Mouse (Mus musculus): Measurements from ENCODE around the gene Cd300lg. TPM values are rescaled to one million over a fixed set of nuclear protein-coding genes. Genes with fewer than 3 reads are reported as not detected.

The Cd300lg gene
- polyA plus RNA-seq, 1 experiment: not detected

DNA sequence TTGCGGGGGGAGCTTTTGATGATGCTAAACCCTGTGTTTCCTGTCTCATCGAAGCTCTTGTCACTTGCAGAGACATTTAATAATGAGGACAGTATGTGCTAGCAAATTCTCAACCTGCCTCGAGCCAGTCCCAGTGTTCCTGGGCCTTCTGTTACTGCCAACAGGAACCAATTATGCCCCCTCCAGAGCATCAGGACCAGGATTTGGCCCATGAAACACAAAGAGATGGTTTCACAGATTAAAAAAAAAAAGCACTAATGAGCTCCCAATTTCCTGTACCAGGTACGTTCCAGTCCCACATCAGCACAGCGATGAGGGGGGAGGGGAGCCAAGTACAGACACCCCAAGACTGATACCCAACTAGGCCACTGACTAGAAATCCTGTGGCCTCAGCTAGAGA is 20.1 kb upstream of the Cd300lg start:
- no peak overlapping the region for H3K4me3 ChIP-seq (replicated peaks)
- H3K27me3 ChIP-seq (ENCODE audit: control insufficient read depth): peaks cover 30% of the 10 kb centered on the region
- peaks cover under 1% of the 10 kb centered on the region; the same call in 1 of the 2 replicates for H3K4me1 ChIP-seq (ENCODE audit: control insufficient read depth)
- TF ChIP-seq TAL1 (IDR thresholded peaks at IDR 0.05; ENCODE audit: low read length) (no peak), GATA1 (IDR thresholded peaks at IDR 0.05; ENCODE audit: low read length) (no peak)
- no peaks in the 10 kb centered on the region for H3K36me3 ChIP-seq (ENCODE audit: control insufficient read depth)
- H3K9me3 ChIP-seq (ENCODE audit: control insufficient read depth, low read length): no peaks in the 10 kb centered on the region; the same call in 1 of the 2 replicates

DNA sequence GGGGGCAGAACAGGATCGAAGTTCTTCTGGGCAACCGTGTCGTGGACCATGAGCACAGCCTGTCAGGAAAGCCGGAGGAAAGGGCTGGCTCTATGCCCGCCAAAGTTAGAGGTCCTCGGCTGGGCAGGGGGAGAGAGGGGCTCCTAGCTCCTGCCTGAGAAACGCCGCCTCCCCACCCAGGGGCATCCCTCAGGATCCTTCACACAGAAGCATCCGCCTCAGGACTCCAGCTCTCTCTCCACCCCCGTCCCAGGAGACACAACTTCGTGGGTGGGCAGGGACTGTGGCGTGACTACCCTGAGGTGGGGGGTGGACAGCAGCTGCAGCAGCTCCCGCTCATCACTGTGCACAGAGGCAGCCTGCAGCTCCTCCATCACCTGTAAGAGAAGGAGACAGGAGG is 17.9 kb upstream of the Cd300lg start:
- TF ChIP-seq TAL1 (IDR thresholded peaks at IDR 0.05; ENCODE audit: low read length) (no peak), GATA1 (IDR thresholded peaks at IDR 0.05; ENCODE audit: low read length) (no peak)
- H3K9me3 ChIP-seq (ENCODE audit: control insufficient read depth, low read length): no peaks in the 10 kb centered on the region; the same call in 1 of the 2 replicates
- peaks cover 8% of the 10 kb centered on the region for H3K4me1 ChIP-seq (ENCODE audit: control insufficient read depth)
- H3K4me3 ChIP-seq (replicated peaks): no peak overlapping the region
- no peaks in the 10 kb centered on the region for H3K36me3 ChIP-seq (ENCODE audit: control insufficient read depth)
- H3K27me3 ChIP-seq (ENCODE audit: control insufficient read depth): peaks cover 52% of the 10 kb centered on the region

DNA sequence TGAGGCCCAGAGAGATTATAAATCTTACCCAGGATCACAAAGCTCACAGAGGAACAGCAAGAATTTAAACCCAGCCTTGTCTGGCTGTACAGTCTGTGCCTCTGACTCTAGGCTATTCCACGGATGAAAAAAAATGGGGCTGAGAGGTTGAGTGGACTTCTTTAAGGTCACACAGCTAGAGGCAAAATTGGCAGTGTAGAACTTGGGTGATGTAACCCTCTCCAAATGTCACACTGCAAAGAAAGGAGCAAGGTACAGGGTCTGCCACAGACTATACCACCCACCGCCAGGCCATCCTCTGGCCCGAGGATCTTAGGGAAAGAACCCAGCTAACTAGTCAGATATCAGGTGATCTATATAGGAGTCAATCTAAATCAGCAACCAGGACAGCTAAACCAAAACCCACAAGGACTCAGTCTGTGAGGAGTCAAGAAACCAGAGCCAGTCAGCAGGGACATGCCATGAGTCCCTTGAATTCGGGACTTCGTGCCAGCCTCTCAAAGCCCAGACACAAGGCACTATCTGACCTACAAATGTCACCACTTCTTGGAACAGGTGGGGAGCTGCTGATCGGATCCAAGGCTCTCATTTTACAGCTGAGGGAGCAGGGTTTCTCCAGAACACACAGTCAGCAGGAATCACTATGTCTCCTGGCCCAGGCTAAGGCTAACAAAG is 17.1 kb upstream of the Cd300lg start:
- H3K27me3 ChIP-seq (ENCODE audit: control insufficient read depth): peaks cover 57% of the 10 kb centered on the region
- H3K4me1 ChIP-seq (ENCODE audit: control insufficient read depth): peaks cover 12% of the 10 kb centered on the region
- no peaks in the 10 kb centered on the region for H3K36me3 ChIP-seq (ENCODE audit: control insufficient read depth)
- H3K9me3 ChIP-seq (ENCODE audit: control insufficient read depth, low read length): no peaks in the 10 kb centered on the region; the same call in 1 of the 2 replicates
- no peak overlapping the region for H3K4me3 ChIP-seq (replicated peaks)
- TF ChIP-seq GATA1 (IDR thresholded peaks at IDR 0.05; ENCODE audit: low read length) (no peak), TAL1 (IDR thresholded peaks at IDR 0.05; ENCODE audit: low read length) (no peak)

DNA sequence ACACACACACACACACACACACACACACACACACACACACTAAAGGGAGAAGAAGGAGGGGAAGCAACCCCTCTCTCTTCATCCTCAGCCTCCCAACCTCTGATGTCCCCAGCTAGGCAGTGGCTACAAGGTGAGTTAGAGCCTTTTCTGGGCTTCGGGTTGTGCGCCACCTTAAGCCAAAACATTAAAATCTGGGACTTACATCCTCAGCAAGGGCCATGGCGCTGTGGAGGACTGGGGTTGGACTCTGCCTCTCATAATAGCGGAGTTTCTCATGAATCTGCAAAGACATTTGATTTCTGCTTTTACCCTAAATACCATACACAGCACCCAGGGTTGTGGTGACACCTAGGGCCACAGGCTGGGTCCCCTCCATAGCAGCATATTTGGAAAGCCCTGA is 16.4 kb upstream of the Cd300lg start:
- Histone ChIP-seq H3K9me3 (ENCODE audit: control insufficient read depth, low read length) (no peaks in the 10 kb centered on the region; the same call in 1 of the 2 replicates), H3K36me3 (ENCODE audit: control insufficient read depth) (no peaks in the 10 kb centered on the region), H3K4me1 (ENCODE audit: control insufficient read depth) (peaks cover 14% of the 10 kb centered on the region), H3K4me3 (replicated peaks) (no peak overlapping the region), H3K27me3 (ENCODE audit: control insufficient read depth) (peaks cover 59% of the 10 kb centered on the region)
- TF ChIP-seq GATA1 (IDR thresholded peaks at IDR 0.05; ENCODE audit: low read length) (no peak), TAL1 (IDR thresholded peaks at IDR 0.05; ENCODE audit: low read length) (no peak)

DNA sequence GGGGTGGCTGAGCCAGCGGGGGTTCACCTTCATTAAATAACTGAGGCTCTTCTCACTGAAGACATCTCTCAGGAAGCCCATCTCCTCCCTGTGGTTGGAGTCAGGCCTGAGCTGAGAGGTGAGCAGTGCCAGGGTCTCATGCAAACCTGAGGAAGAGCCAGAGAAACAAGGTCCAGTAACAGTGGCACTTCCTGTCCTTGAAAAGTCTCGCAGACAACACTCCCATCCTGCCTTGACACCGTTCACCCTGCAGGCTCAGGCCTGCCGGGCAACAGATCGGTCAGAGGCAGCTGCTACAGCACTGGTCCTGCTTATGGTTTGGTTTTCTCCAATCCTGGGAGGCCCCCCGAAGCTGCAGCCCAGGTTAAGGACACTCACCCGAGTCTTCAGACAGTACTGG is 16.0 kb upstream of the Cd300lg start:
- peaks cover 63% of the 10 kb centered on the region for H3K27me3 ChIP-seq (ENCODE audit: control insufficient read depth)
- H3K4me1 ChIP-seq (ENCODE audit: control insufficient read depth): peaks cover 14% of the 10 kb centered on the region
- no peaks in the 10 kb centered on the region for H3K36me3 ChIP-seq (ENCODE audit: control insufficient read depth)
- H3K9me3 ChIP-seq (ENCODE audit: control insufficient read depth, low read length): no peaks in the 10 kb centered on the region; the same call in 1 of the 2 replicates
- H3K4me3 ChIP-seq (replicated peaks): no peak overlapping the region
- TF ChIP-seq TAL1 (IDR thresholded peaks at IDR 0.05; ENCODE audit: low read length): no peak
- TF ChIP-seq GATA1 (IDR thresholded peaks at IDR 0.05; ENCODE audit: low read length): no peak

DNA sequence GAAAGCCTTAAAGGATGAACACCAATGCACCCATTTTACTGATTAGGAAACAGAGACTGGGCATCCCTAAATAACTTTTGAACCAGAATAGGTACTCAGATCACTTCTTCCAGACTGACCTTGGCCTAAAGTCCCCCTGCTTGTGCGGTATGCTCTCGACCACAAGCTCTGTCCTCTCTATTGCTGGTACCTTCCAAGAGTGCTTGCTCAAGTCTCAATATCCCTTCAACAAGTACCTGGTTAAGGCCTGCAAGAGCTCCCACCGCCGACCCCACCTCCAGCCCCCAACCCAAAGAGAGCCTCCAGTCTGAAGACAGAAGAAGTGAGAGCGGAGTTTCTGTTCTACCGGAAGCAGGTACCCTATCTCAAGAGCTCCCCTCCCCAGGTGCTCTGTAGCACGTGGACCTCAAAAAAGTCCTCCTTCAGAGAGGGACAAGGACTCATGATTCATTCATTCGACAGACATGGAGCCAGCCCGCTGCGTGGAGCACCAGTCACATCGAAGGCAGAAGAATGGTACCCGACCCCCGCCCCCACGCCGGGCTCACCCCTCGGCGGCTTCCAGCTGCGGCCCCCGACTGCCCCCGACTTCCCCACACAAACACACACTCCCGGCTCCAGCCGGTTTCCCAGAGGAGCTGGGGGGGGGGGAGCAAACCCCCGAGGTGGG is 15.2 kb upstream of the Cd300lg start:
- H3K36me3 ChIP-seq (ENCODE audit: control insufficient read depth): no peaks in the 10 kb centered on the region
- peaks cover 65% of the 10 kb centered on the region for H3K27me3 ChIP-seq (ENCODE audit: control insufficient read depth)
- no peaks in the 10 kb centered on the region; the same call in 1 of the 2 replicates for H3K9me3 ChIP-seq (ENCODE audit: control insufficient read depth, low read length)
- TF ChIP-seq TAL1 (IDR thresholded peaks at IDR 0.05; ENCODE audit: low read length) (no peak), GATA1 (IDR thresholded peaks at IDR 0.05; ENCODE audit: low read length) (no peak)
- peak overlapping the region; percentile 46 for H3K4me3 ChIP-seq (replicated peaks)
- peaks cover 14% of the 10 kb centered on the region for H3K4me1 ChIP-seq (ENCODE audit: control insufficient read depth)

DNA sequence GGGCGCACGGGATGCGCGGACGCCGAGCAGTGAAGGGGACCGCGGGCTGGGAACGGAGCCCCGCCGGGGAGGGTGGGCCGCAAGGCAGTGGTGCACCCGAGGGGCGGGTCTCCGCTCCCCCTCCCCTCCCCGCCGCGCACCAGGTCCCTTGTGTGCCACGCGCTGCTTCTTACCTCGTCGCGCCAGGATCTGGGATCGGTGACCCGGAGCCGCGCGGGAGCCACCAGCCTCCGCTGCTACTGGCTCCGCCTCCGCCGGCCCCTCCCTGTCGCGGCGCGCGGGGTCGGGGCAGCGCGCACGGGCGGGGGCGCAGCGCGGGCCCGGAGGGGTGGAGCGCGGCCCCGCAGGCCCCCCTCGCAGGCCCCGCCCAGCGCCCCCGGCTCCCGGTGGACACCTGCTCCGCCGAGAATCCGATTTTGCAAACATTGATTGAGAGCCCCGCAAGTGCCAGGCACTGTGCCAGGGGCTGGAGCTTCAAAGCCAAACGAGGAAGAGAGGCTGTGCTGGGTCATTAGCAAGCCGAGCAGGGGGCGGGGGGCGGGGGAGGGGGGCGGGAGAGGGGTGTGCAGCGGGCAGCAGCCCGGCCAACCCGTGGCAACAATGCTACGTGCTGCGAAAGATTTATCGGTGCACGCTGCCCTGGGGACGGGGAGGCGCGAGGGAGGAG is 14.5 kb upstream of the Cd300lg start:
- Histone ChIP-seq H3K9me3 (ENCODE audit: control insufficient read depth, low read length) (no peaks in the 10 kb centered on the region; the same call in 1 of the 2 replicates), H3K27me3 (ENCODE audit: control insufficient read depth) (peaks cover 65% of the 10 kb centered on the region), H3K4me1 (ENCODE audit: control insufficient read depth) (peaks cover 14% of the 10 kb centered on the region), H3K36me3 (ENCODE audit: control insufficient read depth) (no peaks in the 10 kb centered on the region), H3K4me3 (replicated peaks) (peak overlapping the region; percentile 46)
- no peak for TF ChIP-seq GATA1 (IDR thresholded peaks at IDR 0.05; ENCODE audit: low read length)
- TF ChIP-seq TAL1 (IDR thresholded peaks at IDR 0.05; ENCODE audit: low read length): no peak

DNA sequence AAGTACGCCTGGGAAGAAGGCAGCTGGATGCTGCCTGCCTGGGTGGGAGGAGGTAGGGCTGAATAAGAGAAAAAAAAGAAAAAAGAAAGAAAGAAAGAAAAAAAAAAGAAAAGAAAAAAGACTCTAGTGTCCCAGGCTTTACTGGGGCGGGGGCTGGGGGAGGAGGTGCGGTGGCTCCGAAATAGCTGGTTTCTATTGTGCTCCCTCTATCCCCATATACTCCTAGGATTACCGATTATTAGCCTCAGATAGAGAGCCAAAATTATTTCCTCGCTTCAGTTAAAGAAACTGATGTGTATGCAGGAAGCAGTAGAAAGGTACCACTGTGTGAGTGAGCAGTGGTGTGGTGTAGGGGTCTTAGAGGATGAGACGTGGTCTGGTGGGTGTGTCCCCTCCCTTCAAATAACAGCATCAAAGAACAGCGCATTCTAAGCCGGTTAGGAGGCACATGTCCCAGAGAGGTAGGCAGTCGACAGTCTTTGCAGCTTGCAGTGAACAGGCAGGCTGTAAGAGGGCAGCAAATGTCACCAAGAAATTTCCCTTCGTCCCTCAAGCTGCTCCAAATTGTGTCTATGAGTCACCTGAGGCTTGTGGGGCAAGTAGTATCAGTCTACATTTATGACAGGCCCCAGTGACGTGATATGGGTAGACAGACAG is 13.8 kb upstream of the Cd300lg start:
- no peak for TF ChIP-seq TAL1 (IDR thresholded peaks at IDR 0.05; ENCODE audit: low read length)
- Histone ChIP-seq H3K4me1 (ENCODE audit: control insufficient read depth) (peaks cover 14% of the 10 kb centered on the region), H3K36me3 (ENCODE audit: control insufficient read depth) (no peaks in the 10 kb centered on the region), H3K9me3 (ENCODE audit: control insufficient read depth, low read length) (no peaks in the 10 kb centered on the region; the same call in 1 of the 2 replicates), H3K27me3 (ENCODE audit: control insufficient read depth) (peaks cover 65% of the 10 kb centered on the region), H3K4me3 (replicated peaks) (no peak overlapping the region)
